Mouse (Mus musculus): ENCODE measurements around the gene Zfp821. TPM values are rescaled to one million over a fixed set of nuclear protein-coding genes. Genes with fewer than 3 reads are reported as not detected.

The Zfp821 gene
- total and polyA plus RNA-seq, 3 experiments: 3.4 to 5.2 (median 5.1) TPM

- H3K9ac ChIP-seq (ENCODE audit: insufficient read depth, low read depth): no peak overlapping the region
- H3K4me3 ChIP-seq (replicated peaks in 1 of 3; ENCODE audit: low read depth in 2 of 3, low read length in 2 of 3, poor library complexity in 1 of 3): no peak overlapping the region
- dilution Hi-C loops (cut with MboI; ENCODE audit: extremely low pct_ligation_motif_present, extremely low pct_unique_long_range_greater_than_20kb, low sequenced_read_pairs): no loop called here
- DNase-seq (ENCODE audit: extremely low read depth): no peak
- H3K36me3 ChIP-seq (replicated peaks in 1 of 2; ENCODE audit: control insufficient read depth in 1 of 2, insufficient read depth in 1 of 2, low read length in 1 of 2): peaks cover 76 to 89% of the 10 kb centered on the region in 2 experiments
- no peaks in the 10 kb centered on the region for H3K9me3 ChIP-seq (replicated peaks; ENCODE audit: low read length)
- in situ Hi-C loops (cut with MboI; ENCODE audit: low pct_ligation_motif_present, low pct_unique_long_range_greater_than_20kb, low sequenced_read_pairs): no loop called here
- no peaks in the 10 kb centered on the region for H3K27me3 ChIP-seq (replicated peaks)
- no peaks in the 10 kb centered on the region for H3K79me2 ChIP-seq (replicated peaks; ENCODE audit: control insufficient read depth, extremely low read depth, insufficient read depth, poor library complexity, severe bottlenecking)
- TF ChIP-seq ZMIZ1 (IDR thresholded peaks at IDR 0.05; ENCODE audit: low read depth, low read length): no peak
- no peak for TF ChIP-seq MYC (IDR thresholded peaks at IDR 0.05; ENCODE audit: low read depth, low read length)
- TF ChIP-seq CHD2 (IDR thresholded peaks at IDR 0.05; ENCODE audit: low read length): no peak
- TF ChIP-seq ZNF384 (IDR thresholded peaks at IDR 0.05; ENCODE audit: low read depth, low read length): no peak
- TF ChIP-seq POLR2A (IDR thresholded peaks at IDR 0.05; ENCODE audit: low read depth, low read length): no peak
- no peak for TF ChIP-seq E2F4 (IDR thresholded peaks at IDR 0.05; ENCODE audit: insufficient replicate concordance, low read depth, low read length)
- no peak for TF ChIP-seq JUND (conservative IDR thresholded peaks at IDR 0.05; ENCODE audit: low read depth, low read length)
- no peak for TF ChIP-seq SMC3 (IDR thresholded peaks at IDR 0.05; ENCODE audit: low read depth, low read length)
- TF ChIP-seq ETS1 (conservative IDR thresholded peaks at IDR 0.05; ENCODE audit: low read depth, low read length): no peak
- TF ChIP-seq UBTF (IDR thresholded peaks at IDR 0.05; ENCODE audit: low read depth, low read length): no peak
- no peak for TF ChIP-seq ZKSCAN1 (IDR thresholded peaks at IDR 0.05; ENCODE audit: borderline replicate concordance, low read depth, low read length)
- no peak for TF ChIP-seq USF1 (IDR thresholded peaks at IDR 0.05; ENCODE audit: low read depth, low read length)
- no peak for TF ChIP-seq RCOR1 (conservative IDR thresholded peaks at IDR 0.05; ENCODE audit: low read depth, low read length)
- TF ChIP-seq KAT2A (IDR thresholded peaks at IDR 0.05; ENCODE audit: insufficient replicate concordance, low read length): no peak
- no peak for TF ChIP-seq HCFC1 (IDR thresholded peaks at IDR 0.05; ENCODE audit: low read depth, low read length)
- H3K4me2 ChIP-seq (ENCODE audit: insufficient read depth, low read depth, poor library complexity, severe bottlenecking): no peak overlapping the region
- no peaks in the 10 kb centered on the region for H3K4me1 ChIP-seq (ENCODE audit: control insufficient read depth in 1 of 2, insufficient read depth in 2 of 2)
- H3K27ac ChIP-seq (ENCODE audit: insufficient read depth, low read depth): no peak overlapping the region
Observed at GRCm38 (mm10) chr8:109673596-109673995, 31.8 kb upstream of the Zfp821 start.

- Histone ChIP-seq H3K79me2 (replicated peaks; ENCODE audit: control insufficient read depth, extremely low read depth, insufficient read depth, poor library complexity, severe bottlenecking) (no peaks in the 10 kb centered on the region; the same call in 1 of the 2 replicates), H3K36me3 (replicated peaks in 1 of 2; ENCODE audit: control insufficient read depth in 1 of 2, insufficient read depth in 1 of 2, low read length in 1 of 2) (peaks cover 80 to 94% of the 10 kb centered on the region in 2 experiments), H3K9me3 (replicated peaks; ENCODE audit: low read length) (no peaks in the 10 kb centered on the region), H3K4me2 (ENCODE audit: insufficient read depth, low read depth, poor library complexity, severe bottlenecking) (no peak overlapping the region), H3K9ac (ENCODE audit: insufficient read depth, low read depth) (no peak overlapping the region), H3K4me1 (ENCODE audit: control insufficient read depth in 1 of 2, insufficient read depth in 2 of 2) (no peaks in the 10 kb centered on the region; a peak in 1 of 4 replicates), H3K4me3 (replicated peaks in 1 of 3; ENCODE audit: low read depth in 2 of 3, low read length in 2 of 3, poor library complexity in 1 of 3) (no peak overlapping the region), H3K27ac (ENCODE audit: insufficient read depth, low read depth) (no peak overlapping the region), H3K27me3 (replicated peaks) (no peaks in the 10 kb centered on the region)
- DNase-seq (ENCODE audit: extremely low read depth): no peak
- TF ChIP-seq ELF1 (IDR thresholded peaks at IDR 0.05; ENCODE audit: low read depth, low read length) (no peak), IRF4 (IDR thresholded peaks at IDR 0.05; ENCODE audit: low read depth, low read length) (no peak), CTCF (conservative IDR thresholded peaks at IDR 0.05 in 1 of 2, IDR thresholded peaks at IDR 0.05 in 1 of 2; ENCODE audit: low read depth in 2 of 2, low read length in 2 of 2) (no peak), EP300 (IDR thresholded peaks at IDR 0.05; ENCODE audit: low read length) (no peak), MYC (IDR thresholded peaks at IDR 0.05; ENCODE audit: low read depth, low read length) (no peak), USF1 (IDR thresholded peaks at IDR 0.05; ENCODE audit: low read depth, low read length) (no peak), ZMIZ1 (IDR thresholded peaks at IDR 0.05; ENCODE audit: low read depth, low read length) (no peak), CHD1 (IDR thresholded peaks at IDR 0.05; ENCODE audit: low read depth, low read length) (no peak), GABPA (IDR thresholded peaks at IDR 0.05; ENCODE audit: insufficient replicate concordance, low read depth, low read length) (no peak), TBP (conservative IDR thresholded peaks at IDR 0.05; ENCODE audit: low read depth, low read length) (no peak), POLR2AphosphoS2 (IDR thresholded peaks at IDR 0.05; ENCODE audit: low read depth, low read length) (no peak), KAT2A (IDR thresholded peaks at IDR 0.05; ENCODE audit: insufficient replicate concordance, low read length) (no peak), MAFK (IDR thresholded peaks at IDR 0.05; ENCODE audit: insufficient replicate concordance, low read length) (no peak), ZC3H11A (IDR thresholded peaks at IDR 0.05; ENCODE audit: low read depth, low read length) (no peak), JUND (conservative IDR thresholded peaks at IDR 0.05; ENCODE audit: low read depth, low read length) (no peak), MAX (IDR thresholded peaks at IDR 0.05; ENCODE audit: low read length) (no peak), ZKSCAN1 (IDR thresholded peaks at IDR 0.05; ENCODE audit: borderline replicate concordance, low read depth, low read length) (no peak), UBTF (IDR thresholded peaks at IDR 0.05; ENCODE audit: low read depth, low read length) (no peak), MEF2A (IDR thresholded peaks at IDR 0.05; ENCODE audit: borderline replicate concordance, low read depth, low read length) (no peak)
- in situ Hi-C loops (cut with MboI; ENCODE audit: low pct_ligation_motif_present, low pct_unique_long_range_greater_than_20kb, low sequenced_read_pairs): no loop called here
- dilution Hi-C loops (cut with MboI; ENCODE audit: extremely low pct_ligation_motif_present, extremely low pct_unique_long_range_greater_than_20kb, low sequenced_read_pairs): no loop called here
Observed at GRCm38 (mm10) chr8:109675896-109676643, 29.3 kb upstream of the Zfp821 start.

Data from CH12.LX (cell line).